In genomic region chr5:120847067-120847466, GRCm38 (mm10) we compare ENCODE assay signal across 47 mouse cellular contexts. TPM values are rescaled to one million over a fixed set of nuclear protein-coding genes. Genes with fewer than 3 reads are reported as not detected.
"Had no signal": no experiment of that assay in that cellular context is flagged by ENCODE, and none has a peak within 500 bp of the region (broad histone marks: within the 10 kb centered on the region; RNA-seq: fewer than 3 reads in every experiment).

TSS of gene Oas1f (plus strand) at chr5:120847367.

- H3K27me3 ChIP-seq: limb, embryonic 12.5 days; limb, embryonic 13.5 days; limb, embryonic 15.5 days; liver, embryonic 12.5 days; liver, embryonic 13.5 days; liver, embryonic 15.5 days; lung, embryonic 15.5 days; midbrain, embryonic 12.5 days; midbrain, embryonic 13.5 days; midbrain, embryonic 15.5 days had no signal

- H3K9me3 ChIP-seq: limb, embryonic 10.5 days; limb, embryonic 12.5 days; limb, embryonic 13.5 days; limb, embryonic 15.5 days; liver, embryonic 12.5 days; liver, embryonic 13.5 days; liver, embryonic 15.5 days; lung, embryonic 15.5 days; megakaryocyte, embryonic 14.5 days; midbrain, embryonic 10.5 days; midbrain, embryonic 12.5 days; midbrain, embryonic 13.5 days; midbrain, embryonic 15.5 days had no signal

- DNase-seq: left cerebral cortex, postnatal 4 days; liver; liver, embryonic 13.5 days; liver, postnatal 0 days; lung, adult 18-20 months; lung, adult 2 months; lung, embryonic 14.5 days; lung, postnatal 10 days; lung, postnatal 14 days; lung, postnatal 36 days; lung, postnatal 4 days; midbrain, embryonic 14.5 days had no signal

- H3K36me3 ChIP-seq: limb, embryonic 10.5 days; limb, embryonic 12.5 days; limb, embryonic 13.5 days; limb, embryonic 15.5 days; liver, embryonic 12.5 days; liver, embryonic 13.5 days; liver, embryonic 15.5 days; lung, embryonic 15.5 days; midbrain, embryonic 10.5 days; midbrain, embryonic 12.5 days; midbrain, embryonic 13.5 days; midbrain, embryonic 15.5 days had no signal

- H3K4me3 ChIP-seq: left cerebral cortex, adult 2 months; limb, embryonic 10.5 days; limb, embryonic 12.5 days; limb, embryonic 13.5 days; limb, embryonic 15.5 days; liver, embryonic 12.5 days; liver, embryonic 13.5 days; liver, embryonic 15.5 days; lung, embryonic 15.5 days; megakaryocyte, embryonic 14.5 days; midbrain, embryonic 10.5 days; midbrain, embryonic 12.5 days; midbrain, embryonic 13.5 days; midbrain, embryonic 15.5 days; myocyte had no signal

- ATAC-seq: liver, embryonic 12.5 days; liver, postnatal 0 days; lung, postnatal 0 days; midbrain, embryonic 13.5 days; midbrain, embryonic 15.5 days; midbrain, embryonic 16.5 days had no signal

- H3K9ac ChIP-seq: limb, embryonic 12.5 days; limb, embryonic 13.5 days; limb, embryonic 15.5 days; liver, embryonic 12.5 days; liver, embryonic 13.5 days; liver, embryonic 14.5 days; liver, embryonic 15.5 days; liver, postnatal 0 days; lung, embryonic 14.5 days; lung, embryonic 15.5 days; midbrain, embryonic 12.5 days; midbrain, embryonic 13.5 days; midbrain, embryonic 15.5 days had no signal

- H3K27ac ChIP-seq: left cerebral cortex, adult 2 months; limb, embryonic 10.5 days; limb, embryonic 12.5 days; limb, embryonic 13.5 days; limb, embryonic 15.5 days; liver, embryonic 12.5 days; liver, embryonic 13.5 days; liver, embryonic 14.5 days; liver, embryonic 15.5 days; lung, embryonic 15.5 days; macrophage; midbrain, embryonic 10.5 days; midbrain, embryonic 12.5 days; midbrain, embryonic 13.5 days; midbrain, embryonic 15.5 days had no signal

- H3K4me1 ChIP-seq: limb, embryonic 10.5 days; limb, embryonic 12.5 days; liver, embryonic 12.5 days; liver, embryonic 13.5 days; liver, embryonic 15.5 days; lung, embryonic 15.5 days; megakaryocyte, embryonic 14.5 days; midbrain, embryonic 10.5 days; midbrain, embryonic 12.5 days; midbrain, embryonic 13.5 days; midbrain, embryonic 15.5 days had no signal

- H3K4me2 ChIP-seq: limb, embryonic 12.5 days; limb, embryonic 13.5 days; limb, embryonic 15.5 days; liver, embryonic 11.5 days; liver, embryonic 12.5 days; liver, embryonic 13.5 days; liver, embryonic 15.5 days; lung, embryonic 14.5 days; lung, embryonic 15.5 days; midbrain, embryonic 11.5 days; midbrain, embryonic 12.5 days; midbrain, embryonic 13.5 days; midbrain, embryonic 15.5 days had no signal

RNA-seq across cellular contexts. Expression of gene Oas1f, which starts in this region (rescaled TPM):
- total RNA-seq: left cerebral cortex, adult 2 months; left cerebral cortex, adult 8-10 months; left cerebral cortex, postnatal 10 days; left cerebral cortex, postnatal 14 days; left cerebral cortex, postnatal 25 days; left cerebral cortex, postnatal 36 days; left cerebral cortex, postnatal 4 days; liver, adult 2 months; megakaryocyte progenitor cell, adult 5-6 weeks; megakaryocyte, adult 5-6 weeks; megakaryocyte-erythroid progenitor cell, adult 5-6 weeks; midbrain, postnatal 0 days; monocyte, adult 5-6 weeks had no signal
- polyA plus RNA-seq: limb, embryonic 10.5 days; limb, embryonic 11.5 days; limb, embryonic 12.5 days; limb, embryonic 13.5 days; limb, embryonic 14.5 days; liver, adult 2 months; liver, embryonic 11.5 days; liver, embryonic 12.5 days; liver, embryonic 13.5 days; liver, embryonic 14.5 days; liver, embryonic 15.5 days; liver, embryonic 16.5 days; liver, postnatal 0 days; lung, adult 2 months; lung, embryonic 14.5 days; lung, embryonic 15.5 days; lung, embryonic 16.5 days; lung, postnatal 0 days; macrophage; midbrain, embryonic 10.5 days; midbrain, embryonic 12.5 days; midbrain, embryonic 13.5 days; midbrain, embryonic 14.5 days; midbrain, embryonic 15.5 days; midbrain, embryonic 16.5 days; midbrain, postnatal 0 days; myocyte had no signal
